Mouse (Mus musculus): ENCODE measurements around the gene Kcna5.

DNA sequence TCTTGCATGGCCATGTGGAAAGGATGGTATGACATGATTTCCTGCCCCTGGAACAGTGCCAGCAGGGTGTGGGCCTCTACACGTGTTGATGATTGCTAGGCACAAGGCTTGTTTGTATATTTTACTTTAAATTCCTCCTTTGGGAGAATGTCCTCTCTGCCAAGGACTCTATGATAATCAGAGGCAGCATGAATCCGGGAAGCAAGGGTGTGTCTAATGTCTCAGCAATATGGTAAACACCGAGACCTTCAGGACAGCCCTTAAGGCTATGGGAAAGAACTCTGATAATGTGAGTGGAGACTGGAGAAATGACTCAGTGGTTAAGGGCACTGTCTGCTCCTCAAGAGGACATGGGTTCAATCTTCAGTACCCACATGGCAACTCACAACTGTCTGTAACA is 23.1 kb upstream of the Kcna5 start:
- TF ChIP-seq CTCF (IDR thresholded peaks at IDR 0.05; ENCODE audit: low read depth) (no peak), EP300 (IDR thresholded peaks at IDR 0.05; ENCODE audit: low read depth) (no peak)
